Mouse (Mus musculus): ENCODE data around the gene Traf7.
A peak's percentile ranks its signal among the peaks of the same experiment; 100 is the strongest.

The Traf7 gene

GRCm38 (mm10) chr17:24506332-24507070 is 21.2 kb downstream of the Traf7 start:
- DNase-seq (ENCODE audit: low spot score): no peak

DNA sequence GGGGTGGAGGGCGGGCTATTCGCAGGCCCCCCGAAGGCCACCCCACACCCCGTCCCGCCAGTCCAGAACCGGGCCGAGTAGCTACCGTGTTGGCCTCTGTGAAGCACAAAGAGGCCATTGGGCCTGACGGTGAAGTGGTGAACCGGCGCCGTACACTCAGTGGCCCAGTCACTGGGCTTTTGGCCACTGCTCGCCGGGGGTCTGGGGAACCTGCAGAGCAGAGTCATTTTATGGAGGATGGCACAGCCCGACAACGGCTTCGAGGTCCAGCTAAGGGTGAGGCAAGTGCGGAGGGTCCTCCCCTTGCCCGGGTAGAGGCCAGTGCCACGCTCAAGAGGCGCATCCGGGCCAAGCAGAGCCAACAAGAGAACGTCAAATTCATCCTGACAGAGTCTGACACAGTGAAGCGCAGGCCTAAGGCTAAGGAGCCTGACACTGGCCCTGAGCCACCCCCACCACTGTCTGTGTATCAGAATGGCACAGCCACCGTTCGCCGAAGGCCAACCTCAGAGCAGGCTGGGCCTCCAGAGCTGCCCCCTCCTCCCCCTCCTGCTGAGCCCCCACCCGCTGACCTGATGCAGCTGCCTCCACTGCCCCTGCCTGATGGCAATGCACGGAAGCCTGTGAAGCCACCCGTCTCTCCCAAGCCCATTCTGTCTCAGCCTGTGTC is 22.3 kb downstream of the Traf7 start:
- no peak for DNase-seq (ENCODE audit: low spot score)

DNA sequence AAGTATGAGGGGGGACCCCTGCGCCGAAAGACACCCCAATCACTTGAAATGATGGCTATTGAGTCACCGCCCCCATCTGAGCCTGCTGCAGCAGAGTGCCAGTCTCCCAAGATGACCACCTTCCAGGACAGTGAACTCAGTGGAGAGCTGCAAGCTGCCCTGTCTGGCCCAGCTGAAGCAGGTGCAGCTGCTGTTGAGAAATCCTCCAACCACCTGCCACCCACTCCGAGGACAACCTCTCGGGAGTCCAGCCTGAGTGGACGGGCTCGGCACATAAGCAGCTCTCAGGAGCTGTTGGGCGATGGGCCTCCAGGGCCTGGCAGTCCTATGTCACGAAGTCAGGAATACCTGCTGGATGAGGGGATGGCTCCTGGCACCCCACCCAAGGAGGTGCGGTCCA is 23.7 kb downstream of the Traf7 start:
- no peak for DNase-seq (ENCODE audit: low spot score)

- no peak for DNase-seq (ENCODE audit: low spot score)
Measured at GRCm38 (mm10) chr17:24502208-24502607, 25.5 kb downstream of the Traf7 start.

DNA sequence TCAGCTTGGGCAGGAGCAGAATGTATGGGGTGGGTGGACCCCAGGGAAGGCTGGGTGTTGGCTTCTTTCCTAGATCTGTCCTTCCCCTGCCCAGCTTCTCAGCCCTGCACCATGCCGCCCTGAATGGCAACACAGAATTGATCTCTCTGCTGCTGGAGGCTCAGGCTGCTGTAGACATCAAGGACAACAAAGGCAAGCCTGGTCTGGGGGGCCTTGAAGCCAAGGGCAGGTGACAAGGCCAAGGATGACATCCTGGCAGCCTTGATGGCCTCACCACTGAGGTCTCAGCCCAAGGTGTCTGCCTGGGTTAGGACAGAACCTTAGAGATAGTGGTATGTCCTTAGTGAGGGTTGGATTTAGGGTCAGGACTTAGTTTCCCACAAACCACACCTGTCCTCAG is 31.7 kb downstream of the Traf7 start:
- no peak for DNase-seq (ENCODE audit: low spot score)

GRCm38 (mm10) chr17:24495443-24495842 is 32.3 kb downstream of the Traf7 start:
- no peak for DNase-seq (ENCODE audit: low spot score)

GRCm38 (mm10) chr17:24494627-24495335 is 33.0 kb downstream of the Traf7 start:
- peak; percentile 55 for DNase-seq (ENCODE audit: low spot score)

DNA sequence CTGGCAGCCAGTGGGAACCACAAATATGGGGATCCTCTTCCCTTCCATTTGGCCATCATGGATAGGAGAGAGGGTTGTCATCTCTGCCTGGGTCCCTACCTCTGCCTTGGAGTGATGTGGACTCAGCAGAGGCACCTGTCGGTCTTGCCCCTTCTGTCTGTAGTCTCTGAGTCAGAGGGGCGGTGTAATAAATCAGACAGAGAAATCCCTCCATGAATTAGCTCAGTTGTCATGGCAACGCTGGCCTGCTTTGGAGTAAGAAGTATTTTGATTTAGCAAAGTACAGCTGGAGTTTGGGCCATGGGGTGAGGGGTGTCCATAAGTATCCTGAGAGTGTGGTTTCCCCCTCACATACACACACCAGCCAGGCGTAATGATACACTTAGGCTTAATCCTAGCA is 37.3 kb downstream of the Traf7 start:
- no peak for DNase-seq (ENCODE audit: low spot score)

GRCm38 (mm10) chr17:24489265-24490030 is 38.3 kb downstream of the Traf7 start:
- no peak for DNase-seq (ENCODE audit: low spot score)

- no peak for DNase-seq (ENCODE audit: low spot score)
Measured at GRCm38 (mm10) chr17:24488662-24489264, 39.0 kb downstream of the Traf7 start.

GRCm38 (mm10) chr17:24488186-24488661 is 39.5 kb downstream of the Traf7 start, which contains the start of gene Caskin1:
Gene Caskin1, plus strand, starts transcription at chr17:24488601.
- DNase-seq (ENCODE audit: low spot score): no peak

DNA sequence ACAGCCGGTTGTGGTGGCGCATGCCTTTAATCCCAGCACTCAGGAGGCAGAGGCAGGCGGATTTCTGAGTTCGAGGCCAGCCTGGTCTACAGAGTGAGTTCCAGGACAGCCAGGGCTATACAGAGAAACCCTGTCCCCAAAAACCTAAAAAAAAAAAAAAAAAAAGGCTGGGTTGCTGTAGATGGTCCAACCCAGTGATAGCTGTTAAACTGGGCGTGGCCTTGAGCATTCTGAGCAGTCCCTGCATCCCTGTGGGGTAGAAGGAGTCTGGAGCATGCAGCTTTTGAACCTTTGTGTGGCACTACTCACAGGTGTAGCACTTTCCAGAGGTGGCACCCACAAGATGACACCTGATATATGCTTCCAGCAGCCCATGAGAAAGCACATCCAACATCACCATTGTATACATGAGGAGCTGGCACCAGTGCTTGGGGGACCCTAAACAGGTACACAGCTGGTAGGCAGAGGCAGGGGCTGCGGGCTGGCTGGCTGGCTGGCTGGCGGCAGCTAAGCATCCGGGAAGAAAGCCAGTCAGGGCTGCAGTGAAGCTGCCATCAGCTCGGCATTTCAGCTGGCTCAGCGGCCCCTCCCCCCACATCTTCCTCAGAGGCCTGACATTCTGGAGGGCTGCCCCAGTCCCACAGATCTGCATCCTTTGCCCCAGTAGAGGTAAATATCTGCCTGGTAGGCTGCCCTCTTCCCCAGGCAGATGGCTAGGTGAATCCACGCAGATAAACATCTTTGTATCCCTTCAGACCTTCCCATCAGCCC is 42.5 kb downstream of the Traf7 start:
- DNase-seq (ENCODE audit: low spot score): no peak

GRCm38 (mm10) chr17:24483495-24483894 is 44.2 kb downstream of the Traf7 start:
- DNase-seq (ENCODE audit: low spot score): no peak

GRCm38 (mm10) chr17:24481027-24481815 is 46.5 kb downstream of the Traf7 start:
- no peak for DNase-seq (ENCODE audit: low spot score)

DNA sequence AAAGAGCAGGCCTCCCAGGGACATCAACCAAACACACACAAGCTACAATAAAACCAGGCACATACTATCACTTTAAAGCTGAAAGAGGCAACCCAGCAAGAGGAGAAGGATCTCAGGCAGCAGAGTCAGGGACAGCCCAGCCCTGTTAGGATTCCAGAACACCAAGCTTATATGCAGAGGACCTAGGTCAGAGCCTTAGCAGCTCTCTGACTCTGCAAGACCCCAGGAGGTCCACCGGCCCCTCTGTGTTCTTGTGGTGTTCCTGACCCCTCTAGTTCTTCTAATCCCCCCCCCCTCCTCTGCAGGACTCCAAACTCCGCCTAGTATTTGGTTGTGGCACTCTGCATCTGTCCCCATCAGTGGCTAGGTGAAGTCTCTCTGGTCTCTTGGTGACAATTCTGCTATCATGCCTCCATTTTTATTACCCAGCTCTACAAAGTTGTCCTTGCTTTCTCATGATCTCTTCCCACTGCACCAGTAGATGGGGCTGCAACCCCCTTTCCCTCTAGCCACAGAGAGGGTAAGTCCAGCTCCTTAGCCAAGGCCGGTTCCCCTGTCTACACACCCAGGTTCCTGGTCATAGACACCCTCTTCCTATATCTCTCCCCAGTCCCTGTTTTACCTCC is 47.4 kb downstream of the Traf7 start:
- no peak for DNase-seq (ENCODE audit: low spot score)

DNA sequence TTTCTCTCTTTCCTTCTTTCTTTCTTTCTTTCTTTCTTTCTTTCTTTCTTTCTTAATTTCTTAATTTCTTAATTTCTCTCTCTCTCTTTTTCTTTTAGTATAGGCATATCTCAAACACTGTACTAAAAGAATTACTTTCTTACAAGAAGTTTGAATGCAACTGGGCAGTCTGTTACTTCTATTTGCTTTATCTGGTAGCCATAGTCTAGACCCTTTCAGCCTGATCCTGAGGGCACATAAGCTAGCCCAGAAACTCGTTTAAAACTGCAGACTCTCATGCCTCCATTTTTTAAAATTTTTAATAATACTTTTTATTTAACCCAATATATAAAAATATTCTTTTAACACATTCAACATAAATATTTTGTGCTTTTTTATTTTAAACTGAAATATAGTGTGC is 48.3 kb downstream of the Traf7 start:
- no peak for DNase-seq (ENCODE audit: low spot score)

DNA sequence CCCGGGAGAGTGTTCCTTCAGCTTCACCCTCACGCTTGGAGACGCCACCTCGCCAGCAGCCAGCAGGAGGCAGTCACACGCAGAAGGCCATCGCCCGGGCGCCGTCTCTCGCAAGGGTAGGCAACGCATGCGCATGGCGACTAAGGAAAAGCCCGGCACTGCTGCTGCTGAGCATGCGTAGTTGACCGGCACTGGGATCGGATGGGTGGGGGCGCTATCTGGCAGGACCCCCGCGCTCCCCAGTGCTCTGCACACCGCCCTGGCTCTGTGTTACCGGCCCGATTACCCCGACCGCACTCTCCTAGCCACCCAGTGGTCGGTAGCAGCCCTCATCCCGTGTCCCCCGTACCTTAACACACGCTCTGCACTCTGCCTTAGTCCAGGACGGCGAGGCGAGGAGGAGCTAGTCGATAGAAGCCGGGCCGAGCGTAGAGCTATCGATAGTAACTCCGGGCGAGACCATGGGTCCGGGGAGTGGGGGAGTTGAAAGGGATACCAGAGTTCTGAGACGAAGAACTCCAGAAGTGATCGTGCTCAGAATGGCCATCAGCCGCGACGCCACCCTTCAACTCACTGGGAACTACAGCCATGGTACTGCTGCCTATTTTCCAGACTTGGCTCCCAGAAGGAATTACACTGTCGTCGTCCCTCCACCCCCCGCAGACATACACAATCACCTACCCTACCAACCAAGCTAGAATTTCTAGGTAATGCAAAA is 48.9 kb downstream of the Traf7 start, which contains the start of gene Mlst8:
Mlst8 (minus strand) TSS at position 416 of the 718 bp plus-strand sequence.
- peak; percentile 97 for DNase-seq (ENCODE audit: low spot score)

- no peak for DNase-seq (ENCODE audit: low spot score)
Measured at GRCm38 (mm10) chr17:24477985-24478600, 49.6 kb downstream of the Traf7 start.
